Mouse (Mus musculus) heart, embryonic 12.5 days (tissue): ENCODE results near the gene Clic4. TPM values are rescaled to one million over a fixed set of nuclear protein-coding genes. Genes with fewer than 3 reads are reported as not detected.

Experiments used
- ATAC-seq: fragments of 200-750 bp; cut with Nextera tagmentation; 2 replicates; pipeline ENCODE4 v1.8.0; 2017; ENCODE audit warnings: moderate TSS enrichment, moderate library complexity; ENCODE audit not compliant: insufficient number of reproducible peaks, low FRiP score
- H3K27ac ChIP-seq: fragments of 300-500 bp; sonication (generic); 2 replicates; pipeline ENCODE4 v1.5.1; 2016; ENCODE audit warnings: mild to moderate bottlenecking, moderate library complexity; ENCODE audit not compliant: poor library complexity, severe bottlenecking
- H3K27me3 ChIP-seq: fragments of 300-500 bp; sonication (generic); replicated peaks from 2 replicates; pipeline ENCODE4 v1.6.1; 2016; ENCODE audit warnings: mild to moderate bottlenecking, moderate library complexity
- H3K36me3 ChIP-seq: fragments of 300-500 bp; sonication (generic); 2 replicates; pipeline ENCODE4 v1.6.1; 2016; ENCODE audit warnings: mild to moderate bottlenecking, moderate library complexity
- H3K4me1 ChIP-seq: fragments of 300-500 bp; sonication (generic); replicated peaks from 2 replicates; pipeline ENCODE4 v1.6.1; 2016; ENCODE audit warnings: mild to moderate bottlenecking
- H3K4me2 ChIP-seq: fragments of 300-500 bp; sonication (generic); 2 replicates; pipeline ENCODE4 v1.6.1; 2016; ENCODE audit warnings: mild to moderate bottlenecking, moderate library complexity
- H3K4me3 ChIP-seq: fragments of 300-500 bp; sonication (generic); 2 replicates; pipeline ENCODE4 v1.5.1; 2016; ENCODE audit warnings: mild to moderate bottlenecking
- H3K9ac ChIP-seq: fragments of 300-500 bp; sonication (generic); 2 replicates; pipeline ENCODE4 v1.6.1; 2016; ENCODE audit warnings: mild to moderate bottlenecking, moderate library complexity
- H3K9me3 ChIP-seq: fragments of 300-500 bp; sonication (generic); replicated peaks from 2 replicates; pipeline ENCODE4 v1.6.1; 2016; ENCODE audit warnings: mild to moderate bottlenecking, moderate library complexity
- WGBS: fragments of 180-500 bp; shearing (Covaris S2); methylation state at CpG from one replicate; pipeline ENCODE4 v1.1.7; 2016; 5-methylcytosine and 5-hydroxymethylcytosine counted together
- polyA plus RNA-seq: library from polyadenylated mRNA; unstranded; fragments of >200 nt; fragmentation: Nextera tagmentation; extraction: Ambion mirVana; gene quantifications from 2 replicates; pipeline ENCODE4 v1.2.1, GENCODE M21; 2016

The Clic4 gene
- 291 and 300 TPM in 2 replicates for polyA plus RNA-seq

GRCm38 (mm10) chr4:135272640-135273306 lies at the start of gene Clic4:
Clic4 (minus strand) TSS chr4:135272814.
- H3K4me2 ChIP-seq: peak within 1 kb of the TSS; percentile 76
- H3K27me3 ChIP-seq: no peaks in the 10 kb centered on the region
- H3K4me3 ChIP-seq: peak within 1 kb of the TSS; percentile 97
- no peaks in the 10 kb centered on the region for H3K9me3 ChIP-seq
- H3K36me3 ChIP-seq: peaks cover 7% of the 10 kb centered on the region; the same call in 1 of the 2 replicates
- H3K27ac ChIP-seq: peak within 1 kb of the TSS; percentile 99
- WGBS: under 1% methylated on average over 59 of the region's 64 CpGs
- peaks cover 49% of the 10 kb centered on the region for H3K4me1 ChIP-seq
- peak within 1 kb of the TSS; percentile 100 for H3K9ac ChIP-seq
- ATAC-seq: peak; percentile 98

GRCm38 (mm10) chr4:135317966-135318365 lies 45.4 kb upstream of the Clic4 start:
- Histone ChIP-seq H3K4me3 (no peak overlapping the region), H3K36me3 (peaks cover 76% of the 10 kb centered on the region), H3K4me2 (no peak overlapping the region), H3K9me3 (peaks cover 6% of the 10 kb centered on the region; the same call in 1 of the 2 replicates), H3K27me3 (no peaks in the 10 kb centered on the region), H3K27ac (no peak overlapping the region), H3K4me1 (peaks cover 19% of the 10 kb centered on the region), H3K9ac (no peak overlapping the region)
- WGBS: 20% methylated on average over 2 of the region's 2 CpGs
- ATAC-seq: no peak

DNA sequence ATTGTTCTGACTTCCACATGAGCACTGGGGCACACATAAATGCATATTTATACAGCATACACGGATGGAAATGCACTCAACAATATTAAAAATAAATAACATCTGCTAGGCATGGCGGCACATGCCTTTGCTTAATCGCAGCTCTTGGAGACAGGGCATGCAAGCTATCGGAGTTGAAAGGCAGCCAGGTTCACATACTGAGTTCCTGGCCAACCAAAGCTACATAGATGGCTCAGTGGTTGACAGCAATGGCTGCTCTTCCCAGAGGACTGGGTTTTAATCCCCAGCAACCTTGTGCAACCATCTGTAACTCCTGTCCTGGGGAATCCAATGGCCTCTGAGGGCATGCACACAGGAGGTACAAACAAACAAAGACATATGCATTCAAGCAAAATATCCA lies 44.9 kb upstream of the Clic4 start:
- no peak overlapping the region for H3K27ac ChIP-seq
- H3K9me3 ChIP-seq: peaks cover 6% of the 10 kb centered on the region; the same call in 1 of the 2 replicates
- peaks cover 23% of the 10 kb centered on the region for H3K4me1 ChIP-seq
- H3K9ac ChIP-seq: no peak overlapping the region
- H3K4me2 ChIP-seq: no peak overlapping the region
- H3K4me3 ChIP-seq: no peak overlapping the region
- ATAC-seq: no peak
- H3K27me3 ChIP-seq: no peaks in the 10 kb centered on the region
- H3K36me3 ChIP-seq: peaks cover 72% of the 10 kb centered on the region
- WGBS: 91% methylated on average over 4 of the region's 4 CpGs

DNA sequence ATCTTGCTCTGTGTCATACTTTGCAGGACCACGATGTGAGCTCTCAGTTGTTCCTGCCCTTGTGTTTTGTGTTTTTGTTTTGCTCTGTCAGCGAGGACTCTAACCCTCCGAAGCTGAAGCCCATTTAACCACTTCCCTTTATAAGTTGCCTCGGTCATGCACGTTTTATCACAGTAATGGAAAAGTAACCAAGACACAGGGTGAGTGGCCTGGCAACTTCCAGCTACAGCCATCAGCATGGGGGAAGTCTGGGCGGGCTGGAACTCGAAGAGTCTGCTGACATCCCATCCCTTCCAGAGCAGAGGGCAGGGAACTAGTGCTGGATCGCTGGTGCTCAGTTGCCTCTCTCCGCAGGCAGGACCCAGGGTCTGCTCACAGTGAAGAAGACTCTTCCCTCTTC lies 42.7 kb upstream of the Clic4 start:
- H3K4me2 ChIP-seq: no peak overlapping the region
- peaks cover 8% of the 10 kb centered on the region; the same call in 1 of the 2 replicates for H3K9me3 ChIP-seq
- peaks cover 29% of the 10 kb centered on the region for H3K4me1 ChIP-seq
- H3K27ac ChIP-seq: no peak overlapping the region
- peaks cover 52% of the 10 kb centered on the region for H3K36me3 ChIP-seq
- WGBS: 96% methylated on average over 9 of the region's 9 CpGs
- H3K27me3 ChIP-seq: no peaks in the 10 kb centered on the region
- no peak for ATAC-seq
- no peak overlapping the region for H3K9ac ChIP-seq
- no peak overlapping the region for H3K4me3 ChIP-seq

DNA sequence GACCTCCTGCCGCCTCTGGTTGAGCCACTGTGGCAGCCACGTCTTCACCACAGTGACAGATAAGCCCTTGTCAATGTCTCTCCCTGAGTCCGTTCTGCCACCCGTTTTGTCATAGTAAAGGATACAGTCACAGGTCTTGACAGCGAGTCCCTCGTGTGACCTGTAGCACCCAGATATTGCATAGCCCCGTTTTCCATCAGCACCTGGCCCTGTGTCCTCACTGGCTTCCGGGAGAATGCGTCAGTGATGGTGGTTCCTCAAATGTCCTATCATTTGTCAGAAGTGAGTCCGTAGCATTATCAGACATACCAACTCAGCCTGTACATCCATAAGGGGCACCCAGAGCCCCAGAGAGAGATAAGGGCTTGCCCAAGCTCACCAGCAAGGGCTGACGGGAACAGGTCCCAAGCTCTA lies 41.8 kb upstream of the Clic4 start:
- ATAC-seq: no peak
- H3K4me3 ChIP-seq: no peak overlapping the region
- H3K36me3 ChIP-seq: peaks cover 43% of the 10 kb centered on the region
- 30% methylated on average over 11 of the region's 11 CpGs for WGBS
- peak overlapping the region; percentile 47 for H3K4me2 ChIP-seq
- peaks cover 8% of the 10 kb centered on the region; the same call in 1 of the 2 replicates for H3K9me3 ChIP-seq
- H3K9ac ChIP-seq: 0 out of 2 replicates have a peak overlapping the region, but pooled peaks have one; percentile 18
- peak overlapping the region; percentile 94 for H3K27ac ChIP-seq
- peaks cover 35% of the 10 kb centered on the region for H3K4me1 ChIP-seq
- no peaks in the 10 kb centered on the region for H3K27me3 ChIP-seq

DNA sequence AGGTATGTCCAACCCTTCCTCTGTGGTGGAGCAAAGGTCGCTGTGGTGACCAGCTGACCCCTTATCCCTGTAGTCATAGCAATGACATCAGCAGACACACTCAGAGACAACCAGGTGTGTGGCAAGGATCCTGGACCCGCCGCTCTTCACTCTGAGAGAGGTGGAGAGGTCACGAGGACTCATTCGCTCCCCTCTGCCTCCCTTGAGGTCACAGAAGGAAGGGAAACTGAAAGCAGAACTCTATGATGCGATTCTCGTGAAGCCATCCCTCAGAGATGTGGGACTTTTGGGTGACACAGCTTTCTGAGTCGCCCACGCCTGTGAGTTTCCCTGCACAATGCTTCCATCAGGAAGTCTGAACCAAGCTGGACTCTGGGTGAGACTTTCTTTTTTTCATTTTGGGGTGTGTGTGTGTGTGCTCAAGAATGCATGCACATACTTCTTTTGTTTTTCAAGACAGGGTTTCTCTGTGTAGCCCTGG lies 41.2 kb upstream of the Clic4 start:
- H3K9me3 ChIP-seq: peaks cover 8% of the 10 kb centered on the region; the same call in 1 of the 2 replicates
- peaks cover 41% of the 10 kb centered on the region for H3K4me1 ChIP-seq
- WGBS: 48% methylated on average over 9 of the region's 9 CpGs
- peaks cover 38% of the 10 kb centered on the region for H3K36me3 ChIP-seq
- H3K27me3 ChIP-seq: no peaks in the 10 kb centered on the region
- peak overlapping the region; percentile 47 for H3K4me2 ChIP-seq
- peak overlapping the region; percentile 4; the same call in 1 of the 2 replicates for H3K9ac ChIP-seq
- peak overlapping the region; percentile 94 for H3K27ac ChIP-seq
- no peak overlapping the region; the same call in 1 of the 2 replicates for H3K4me3 ChIP-seq
- peak; percentile 3; the same call in 1 of the 2 replicates for ATAC-seq

GRCm38 (mm10) chr4:135313111-135313691 lies 40.6 kb upstream of the Clic4 start:
- peak overlapping the region; percentile 4; the same call in 1 of the 2 replicates for H3K9ac ChIP-seq
- WGBS: 18% methylated on average over 17 of the region's 17 CpGs

GRCm38 (mm10) chr4:135312706-135313105 lies 40.1 kb upstream of the Clic4 start:
- Histone ChIP-seq H3K4me3 (no peak overlapping the region), H3K9ac (peak overlapping the region; percentile 2; the same call in 1 of the 2 replicates), H3K4me1 (peaks cover 52% of the 10 kb centered on the region), H3K27ac (peak overlapping the region; percentile 94), H3K27me3 (no peaks in the 10 kb centered on the region), H3K4me2 (peak overlapping the region; percentile 47), H3K9me3 (peaks cover 8% of the 10 kb centered on the region; the same call in 1 of the 2 replicates), H3K36me3 (peaks cover 31% of the 10 kb centered on the region)
- WGBS: 16% methylated on average over 4 of the region's 4 CpGs
- peak; percentile 51; the same call in 1 of the 2 replicates for ATAC-seq

More at GRCm38 (mm10) chr4:135313111-135313691, 40.6 kb upstream of the Clic4 start:
- peak; percentile 61 for ATAC-seq
- Histone ChIP-seq H3K4me2 (peak overlapping the region; percentile 47), H3K36me3 (peaks cover 32% of the 10 kb centered on the region), H3K27me3 (no peaks in the 10 kb centered on the region), H3K9me3 (peaks cover 8% of the 10 kb centered on the region; the same call in 1 of the 2 replicates), H3K4me3 (no peak overlapping the region; the same call in 1 of the 2 replicates), H3K4me1 (peaks cover 47% of the 10 kb centered on the region), H3K27ac (peak overlapping the region; percentile 94)

DNA sequence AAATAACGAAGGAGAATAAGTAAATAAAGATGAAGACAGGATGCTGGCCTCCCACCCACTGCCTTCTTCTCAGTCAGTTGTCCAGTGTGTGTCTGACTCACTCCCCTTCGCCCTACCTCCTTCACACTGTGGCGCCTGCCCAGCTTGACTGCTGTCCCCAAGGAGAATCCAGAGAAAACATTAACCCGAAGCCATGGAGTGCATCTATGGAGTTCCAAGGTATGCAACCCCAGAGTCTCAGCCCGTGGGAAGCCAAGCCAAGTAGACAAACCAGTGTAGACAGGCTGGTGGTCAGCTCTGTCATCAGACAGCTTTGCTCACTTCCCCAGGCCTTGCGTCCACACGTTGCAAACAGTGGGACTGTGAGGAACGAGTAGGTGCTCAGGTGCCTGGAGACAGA lies 37.8 kb upstream of the Clic4 start:
- Histone ChIP-seq H3K27me3 (no peaks in the 10 kb centered on the region), H3K36me3 (peaks cover 7% of the 10 kb centered on the region), H3K9ac (no peak overlapping the region), H3K4me3 (no peak overlapping the region), H3K4me2 (no peak overlapping the region), H3K27ac (no peak overlapping the region), H3K9me3 (peaks cover 7% of the 10 kb centered on the region; the same call in 1 of the 2 replicates), H3K4me1 (peaks cover 67% of the 10 kb centered on the region)
- WGBS: 87% methylated on average over 8 of the region's 8 CpGs
- no peak for ATAC-seq

DNA sequence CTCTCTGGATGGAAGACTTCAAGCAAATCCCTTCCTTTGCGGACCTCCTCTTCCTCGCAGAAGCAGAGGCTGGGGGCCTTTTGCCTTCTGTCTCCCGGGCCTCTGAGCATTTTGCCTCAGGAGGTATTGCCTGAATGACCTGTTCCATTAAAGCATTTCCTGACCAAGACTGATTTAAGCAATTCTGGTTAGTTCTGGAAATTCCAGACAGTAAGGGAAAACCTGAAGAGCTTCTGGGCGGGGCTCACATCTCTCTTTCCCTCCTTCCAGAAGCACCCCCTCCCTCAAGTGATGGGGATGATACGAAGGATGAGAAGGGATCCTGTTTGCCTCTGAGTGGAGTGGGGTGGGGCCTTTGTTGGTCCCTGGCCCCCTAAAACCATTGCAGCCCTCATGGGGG lies 37.1 kb upstream of the Clic4 start:
- Histone ChIP-seq H3K27ac (peak overlapping the region; percentile 80), H3K4me1 (peaks cover 65% of the 10 kb centered on the region), H3K9me3 (peaks cover 3% of the 10 kb centered on the region; the same call in 1 of the 2 replicates), H3K27me3 (no peaks in the 10 kb centered on the region), H3K4me3 (no peak overlapping the region), H3K4me2 (0 out of 2 replicates have a peak overlapping the region, but pooled peaks have one; percentile 9), H3K36me3 (peaks cover under 1% of the 10 kb centered on the region), H3K9ac (0 out of 2 replicates have a peak overlapping the region, but pooled peaks have one; percentile 18)
- 43% methylated on average over 5 of the region's 5 CpGs for WGBS
- ATAC-seq: no peak
